Mouse (Mus musculus) ES-Bruce4 (cell line): ENCODE data around the gene Kdelr1.

Experiments used
- CTCF ChIP-seq: IDR thresholded peaks from one replicate; pipeline ENCODE4 v1.8.1; 2011; ENCODE audit warnings: low read depth, low read length
- EP300 ChIP-seq: IDR thresholded peaks from 2 replicates; pipeline ENCODE4 v1.6.1; 2011; ENCODE audit warnings: low read depth, low read length; ENCODE audit not compliant: insufficient read depth
- POLR2A ChIP-seq: IDR thresholded peaks from one replicate; pipeline ENCODE4 v1.8.1; 2011; ENCODE audit warnings: low read length; ENCODE audit not compliant: insufficient read depth

DNA sequence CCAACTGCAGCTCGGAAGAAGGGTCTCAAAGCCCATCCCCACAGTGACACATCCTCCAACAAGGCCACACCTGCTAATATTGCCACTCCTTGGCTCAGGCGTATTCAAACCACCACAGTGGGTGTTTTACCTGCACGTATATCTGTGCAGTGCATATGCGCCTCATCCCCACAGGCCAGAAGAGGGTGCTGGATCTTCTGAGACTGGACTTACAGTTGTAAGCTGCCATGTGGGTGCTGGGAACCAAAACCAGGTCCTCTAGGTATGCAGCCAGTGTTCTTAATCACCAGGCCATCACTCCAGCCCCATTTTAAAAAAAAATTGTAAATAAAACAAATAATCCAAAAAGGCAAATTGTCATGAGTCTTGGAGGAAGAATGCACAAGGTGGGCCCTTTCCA, 8.0 kb downstream of the Kdelr1 start:
- TF ChIP-seq POLR2A: no peak
- no peak for TF ChIP-seq CTCF
- TF ChIP-seq EP300: no peak
